20 mouse cellular contexts compared by ENCODE assay signal in genomic region chr1:57243607-57244408, GRCm38 (mm10).
A peak's percentile ranks its signal among the peaks of the same experiment; 100 is the strongest.
DNase-seq lines count a peak whose midpoint lies in the region; ATAC-seq and TF ChIP-seq lines count a peak whose summit lies in the region.
"Had no signal": no experiment of that assay in that cellular context is flagged by ENCODE, and none has a peak within 500 bp of the region (broad histone marks: within the 10 kb centered on the region; RNA-seq: fewer than 3 reads in every experiment).

No protein-coding gene starts in this region.

- no peak for TF ChIP-seq CTCF in layer of hippocampus, adult 2 months (conservative IDR thresholded peaks at IDR 0.05)

- no peak overlapping the region for H3K4me2 ChIP-seq in midbrain, embryonic 12.5 days (replicated peaks)
- H3K4me2 ChIP-seq: embryonic facial prominence, embryonic 15.5 days; heart, embryonic 13.5 days; intestine, embryonic 15.5 days; limb, embryonic 13.5 days had no signal

- peaks cover 15% of the 10 kb centered on the region; the same call in 1 of the 2 replicates for H3K4me1 ChIP-seq in midbrain, embryonic 12.5 days
- H3K4me1 ChIP-seq: embryonic facial prominence, embryonic 15.5 days; heart, embryonic 13.5 days; intestine, embryonic 15.5 days; limb, embryonic 13.5 days had no signal

- peak overlapping the region; percentile 59; the same call in 1 of the 2 replicates for H3K27ac ChIP-seq in layer of hippocampus, adult 2 months
- H3K27ac ChIP-seq in midbrain, embryonic 12.5 days (replicated peaks) = no peak overlapping the region
- H3K27ac ChIP-seq: embryonic facial prominence, embryonic 15.5 days; forebrain, embryonic 10.5 days; gastrocnemius, adult 2 months; heart, embryonic 13.5 days; intestine, embryonic 15.5 days; limb, embryonic 13.5 days; liver, embryonic 14.5 days had no signal

- 25% methylated on average over 6 of the region's 6 CpGs for WGBS in midbrain, embryonic 12.5 days

- peaks cover 43% of the 10 kb centered on the region for H3K27me3 ChIP-seq in midbrain, embryonic 12.5 days
- H3K27me3 ChIP-seq: embryonic facial prominence, embryonic 15.5 days; heart, embryonic 13.5 days; intestine, embryonic 15.5 days; limb, embryonic 13.5 days had no signal

- ATAC-seq in midbrain, embryonic 12.5 days (ENCODE audit: low FRiP score, low read depth) = peak; percentile 88
- ATAC-seq: intestine, embryonic 15.5 days had no signal

- H3K36me3 ChIP-seq in midbrain, embryonic 12.5 days = no peaks in the 10 kb centered on the region
- H3K36me3 ChIP-seq: embryonic facial prominence, embryonic 15.5 days; forebrain, embryonic 10.5 days; heart, embryonic 13.5 days; intestine, embryonic 15.5 days; limb, embryonic 13.5 days had no signal

- H3K4me3 ChIP-seq in layer of hippocampus, adult 2 months = no peak overlapping the region
- H3K4me3 ChIP-seq in midbrain, embryonic 12.5 days = no peak overlapping the region
- H3K4me3 ChIP-seq: embryonic facial prominence, embryonic 15.5 days; forebrain, embryonic 10.5 days; gastrocnemius, adult 2 months; heart, embryonic 13.5 days; intestine, embryonic 15.5 days; limb, embryonic 13.5 days; myocyte had no signal

- H3K9me3 ChIP-seq in midbrain, embryonic 12.5 days = no peaks in the 10 kb centered on the region
- H3K9me3 ChIP-seq: embryonic facial prominence, embryonic 15.5 days; forebrain, embryonic 10.5 days; heart, embryonic 13.5 days; intestine, embryonic 15.5 days; limb, embryonic 13.5 days had no signal

- DNase-seq in layer of hippocampus, adult 2 months (ENCODE audit: low spot score in 2 of 2) = no peak
- no peak for DNase-seq in layer of hippocampus, postnatal 36 days
- peak; percentile 46 for DNase-seq in embryo, embryonic 11 days
- DNase-seq in retina, embryonic 14.5 days (ENCODE audit: low spot score) = peak; percentile 20
- DNase-seq in adrenal gland, adult 8-10 months = no peak
- no peak for DNase-seq in ovary, adult 18-20 months (ENCODE audit: low spot score)
- DNase-seq: cerebellum, postnatal 25 days; gastrocnemius, adult 2 months; heart, adult 11 months; heart, postnatal 36 days; right cerebral cortex, postnatal 4 days; thymus, postnatal 4 days had no signal

- no peak overlapping the region for H3K9ac ChIP-seq in midbrain, embryonic 12.5 days (replicated peaks)
- H3K9ac ChIP-seq: embryonic facial prominence, embryonic 15.5 days; heart, embryonic 13.5 days; intestine, embryonic 15.5 days; limb, embryonic 13.5 days; liver, embryonic 14.5 days had no signal

Comparison
In these comparisons a context has a peak if more than half of its experiments do, and no peak if none do; other contexts are left out.
1. DNase-seq: peak in embryo, embryonic 11 days (single experiment) and retina, embryonic 14.5 days (single experiment); none in layer of hippocampus, adult 2 months (0 of 2), layer of hippocampus, postnatal 36 days (0 of 2), adrenal gland, adult 8-10 months (single experiment) and ovary, adult 18-20 months (single experiment).